Mouse (Mus musculus) kidney, embryonic 14.5 days (tissue): ENCODE measurements around the gene Slc39a7. TPM values are rescaled to one million over a fixed set of nuclear protein-coding genes. Genes with fewer than 3 reads are reported as not detected.
"Not testable (repeated sequence)": the region's sequence is repeated elsewhere in the genome, so short reads cannot be mapped to it uniquely, and the experiment has no call there.

Source experiments
- ATAC-seq: fragments of 200-750 bp; cut with Nextera tagmentation; 2 replicates; pipeline ENCODE4 v1.8.0; 2017; ENCODE audit warnings: moderate number of reproducible peaks, mild to moderate bottlenecking, moderate TSS enrichment, moderate library complexity; ENCODE audit not compliant: low FRiP score, low TSS enrichment
- H3K27ac ChIP-seq: fragments of 300-500 bp; sonication (generic); 2 replicates; pipeline ENCODE4 v1.5.1; 2014; ENCODE audit warnings: low read depth, mild to moderate bottlenecking, low read length, moderate library complexity, mixed read lengths
- H3K27me3 ChIP-seq: fragments of 300-500 bp; sonication (generic); 2 replicates; pipeline ENCODE4 v1.6.1; 2014; ENCODE audit warnings: mild to moderate bottlenecking, low read length; ENCODE audit not compliant: control insufficient read depth, insufficient read depth
- H3K36me3 ChIP-seq: fragments of 300-500 bp; sonication (generic); 2 replicates; pipeline ENCODE4 v1.6.1; 2014; ENCODE audit warnings: low read length, mixed read lengths; ENCODE audit not compliant: control insufficient read depth, insufficient read depth
- H3K4me1 ChIP-seq: fragments of 300-500 bp; sonication (generic); 2 replicates; pipeline ENCODE4 v1.6.1; 2014; ENCODE audit warnings: low read length, mixed read lengths; ENCODE audit not compliant: control insufficient read depth, insufficient read depth
- H3K4me2 ChIP-seq: fragments of 300-500 bp; sonication (generic); replicated peaks from 2 replicates; pipeline ENCODE4 v1.6.1; 2014; ENCODE audit warnings: low read depth, mild to moderate bottlenecking, low read length
- H3K4me3 ChIP-seq: fragments of 300-500 bp; sonication (generic); 2 replicates; pipeline ENCODE4 v1.5.1; 2014; ENCODE audit warnings: mild to moderate bottlenecking, low read length
- H3K9ac ChIP-seq: fragments of 300-500 bp; sonication (generic); 2 replicates; pipeline ENCODE4 v1.6.1; 2014; ENCODE audit warnings: low read depth, mild to moderate bottlenecking, low read length, moderate library complexity
- H3K9me3 ChIP-seq: fragments of 300-500 bp; sonication (generic); 2 replicates; pipeline ENCODE4 v1.6.1; 2016; ENCODE audit warnings: low read length; ENCODE audit not compliant: control insufficient read depth
- WGBS: fragments of 180-500 bp; shearing (Covaris S2); extraction: QIAGEN DNeasy Blood & Tissue Kit; methylation state at CpG from one replicate; pipeline ENCODE4 v1.1.7; 2014; 5-methylcytosine and 5-hydroxymethylcytosine counted together
- polyA plus RNA-seq: library from polyadenylated mRNA; unstranded; fragments of >200 nt; fragmentation: Nextera tagmentation; extraction: Ambion mirVana; gene quantifications from 2 replicates; pipeline ENCODE4 v1.2.1, GENCODE M21; 2014

The Slc39a7 gene
- polyA plus RNA-seq, 1 experiment from 2014 or later, result 86.0 TPM

DNA sequence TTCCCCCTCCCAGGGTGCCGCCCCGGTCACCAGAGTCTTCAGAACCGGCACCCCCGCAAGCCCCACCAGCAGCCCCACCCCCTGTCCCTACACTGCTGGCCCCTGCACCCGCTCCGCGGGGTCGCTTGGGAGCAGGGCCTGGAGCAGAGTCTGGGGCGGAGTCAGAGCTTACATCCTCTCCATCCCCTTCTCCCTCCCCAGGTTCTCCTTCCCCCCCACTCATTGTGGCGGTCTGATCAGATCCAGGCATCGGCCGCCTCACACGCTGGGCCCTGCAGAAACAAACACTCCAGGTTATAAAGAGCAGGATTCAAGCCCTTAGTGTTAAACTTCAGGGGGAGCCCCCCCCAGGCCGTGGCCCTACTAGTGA lies 9.1 kb downstream of the Slc39a7 start:
- WGBS, result 92% methylated on average over 14 of the region's 14 CpGs
- peaks cover 6% of the 10 kb centered on the region for H3K9me3 ChIP-seq
- no peaks in the 10 kb centered on the region for H3K27me3 ChIP-seq
- no peak overlapping the region for H3K4me3 ChIP-seq
- no peak overlapping the region for H3K9ac ChIP-seq
- peaks cover 24% of the 10 kb centered on the region for H3K4me1 ChIP-seq
- ATAC-seq, result no peak
- peaks cover 21% of the 10 kb centered on the region for H3K36me3 ChIP-seq
- no peak overlapping the region for H3K4me2 ChIP-seq
- H3K27ac ChIP-seq, result no peak overlapping the region

DNA sequence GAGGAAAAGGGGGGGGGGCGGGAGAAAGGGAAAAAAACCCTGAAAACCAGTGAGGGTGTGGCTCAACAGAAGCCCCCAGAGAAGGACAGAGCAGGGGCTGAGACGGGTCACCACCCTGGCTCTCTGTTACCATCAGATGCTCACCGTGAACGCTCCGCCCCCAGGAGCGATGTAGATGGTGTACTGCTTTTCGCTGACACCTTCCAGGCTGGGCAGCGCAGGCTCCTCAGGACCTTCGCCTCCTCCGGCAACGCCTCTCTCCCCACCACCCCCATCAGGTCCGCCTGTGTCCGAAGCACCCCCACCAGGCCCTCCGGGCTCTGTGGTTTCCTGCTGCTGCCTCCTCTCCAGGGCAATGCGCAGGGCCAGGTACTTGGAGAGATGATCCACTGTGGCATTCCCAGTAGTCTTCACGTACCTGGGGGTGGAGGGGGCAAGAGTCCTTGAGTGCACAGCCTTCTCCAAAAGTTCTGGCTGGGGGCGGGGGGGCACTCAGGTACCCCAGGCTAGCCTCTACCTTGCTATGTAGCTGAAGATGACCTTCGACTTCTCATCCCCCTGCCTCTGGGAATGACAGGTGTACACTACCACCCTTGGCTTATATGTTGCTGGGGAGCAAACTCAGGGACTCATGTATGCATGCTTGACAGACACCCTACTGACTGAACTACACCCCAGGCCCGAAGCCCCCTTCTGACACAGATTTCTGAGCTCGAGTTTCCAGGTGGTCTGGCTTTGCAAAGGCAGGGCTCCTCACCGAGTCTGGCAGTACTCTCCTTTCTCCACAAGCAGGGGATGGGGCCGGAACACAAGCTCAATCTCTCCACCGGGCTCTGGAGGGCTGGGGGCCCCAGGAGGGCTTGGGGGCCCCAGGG lies 9.7 kb downstream of the Slc39a7 start:
- WGBS, result 96% methylated on average over 23 of the region's 23 CpGs
- Histone ChIP-seq H3K36me3 (peaks cover 21% of the 10 kb centered on the region), H3K27me3 (no peaks in the 10 kb centered on the region), H3K4me3 (no peak overlapping the region), H3K9me3 (peaks cover 6% of the 10 kb centered on the region), H3K4me2 (no peak overlapping the region), H3K4me1 (peaks cover 17% of the 10 kb centered on the region; the same call in 1 of the 2 replicates), H3K9ac (no peak overlapping the region), H3K27ac (no peak overlapping the region)
- no peak for ATAC-seq

DNA sequence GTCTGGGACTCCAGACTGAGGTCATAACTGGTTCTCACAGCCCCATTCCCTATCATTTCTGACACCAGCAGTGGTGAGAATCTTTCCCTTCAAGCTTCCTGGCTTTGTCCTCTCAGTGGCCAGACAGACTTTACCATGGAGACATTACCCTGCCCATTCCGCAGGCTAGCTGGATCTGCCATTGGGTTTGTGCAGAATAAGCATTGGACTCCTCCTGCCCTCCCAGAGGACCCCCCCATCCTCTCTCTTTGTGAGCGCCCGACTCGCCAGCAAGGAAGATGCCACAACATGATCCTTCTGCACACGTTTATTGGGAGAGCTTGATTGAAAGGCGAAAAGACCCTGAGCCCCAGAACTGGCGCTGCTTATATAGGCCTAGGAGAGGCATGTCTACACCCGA lies 18.0 kb downstream of the Slc39a7 start:
- no peaks in the 10 kb centered on the region for H3K27me3 ChIP-seq
- no peak overlapping the region for H3K9ac ChIP-seq
- H3K4me1 ChIP-seq, result no peaks in the 10 kb centered on the region
- no peak for ATAC-seq
- H3K4me3 ChIP-seq, result no peak overlapping the region
- H3K36me3 ChIP-seq, result no peaks in the 10 kb centered on the region
- peaks cover 3% of the 10 kb centered on the region; the same call in 1 of the 2 replicates for H3K9me3 ChIP-seq
- no peak overlapping the region for H3K27ac ChIP-seq
- 95% methylated on average over 8 of the region's 8 CpGs for WGBS
- H3K4me2 ChIP-seq, result no peak overlapping the region

DNA sequence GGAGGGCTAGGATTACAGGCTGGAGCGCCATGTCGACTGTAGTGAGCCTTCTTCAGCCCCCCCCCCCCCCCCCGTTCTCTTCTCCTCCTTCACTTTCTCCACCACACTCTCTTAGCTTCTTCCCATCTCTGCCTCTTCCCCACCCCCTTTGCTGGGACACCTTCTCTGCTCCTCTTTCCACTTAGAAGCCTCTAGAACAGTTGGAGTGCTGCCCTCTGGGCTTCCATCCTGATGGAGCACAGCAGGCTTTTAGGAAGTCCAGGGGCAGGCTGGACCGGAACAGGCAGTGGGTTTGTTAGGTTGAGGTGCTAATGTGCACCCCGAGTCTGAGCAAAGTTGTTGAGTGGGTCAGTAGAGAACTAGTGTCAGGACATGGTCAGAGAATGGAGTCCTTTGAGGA lies 21.3 kb downstream of the Slc39a7 start:
- Histone ChIP-seq H3K9me3 (peaks cover 3% of the 10 kb centered on the region; the same call in 1 of the 2 replicates), H3K27ac (no peak overlapping the region), H3K9ac (no peak overlapping the region), H3K4me3 (no peak overlapping the region), H3K4me2 (no peak overlapping the region), H3K27me3 (no peaks in the 10 kb centered on the region), H3K36me3 (no peaks in the 10 kb centered on the region), H3K4me1 (no peaks in the 10 kb centered on the region)
- 79% methylated on average over 5 of the region's 5 CpGs for WGBS
- ATAC-seq, result no peak

DNA sequence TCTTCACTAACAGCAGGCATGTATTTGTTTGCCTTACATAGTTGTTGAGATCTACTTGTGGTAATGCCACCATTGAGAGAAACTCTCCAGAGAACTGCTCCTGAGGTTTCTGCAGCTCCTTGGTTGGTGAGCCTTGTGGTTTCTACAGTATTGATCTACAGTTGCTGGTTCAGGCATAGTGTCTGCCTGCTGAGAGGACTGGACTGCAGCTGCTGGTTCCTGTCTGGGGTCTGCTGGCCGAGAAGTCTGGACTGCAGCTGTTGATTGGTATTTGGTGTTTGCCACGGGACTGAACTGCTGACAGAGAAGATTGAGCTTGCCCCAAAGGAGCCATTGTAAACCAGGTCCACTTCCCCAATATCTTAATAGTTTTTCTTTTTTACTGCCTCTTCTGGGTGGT lies 24.9 kb downstream of the Slc39a7 start:
- H3K9me3 ChIP-seq, result no peaks in the 10 kb centered on the region
- H3K27ac ChIP-seq, result no peak overlapping the region
- H3K4me3 ChIP-seq, result no peak overlapping the region
- no peak overlapping the region for H3K9ac ChIP-seq
- peaks cover 6% of the 10 kb centered on the region; the same call in 1 of the 2 replicates for H3K27me3 ChIP-seq
- H3K36me3 ChIP-seq, result no peaks in the 10 kb centered on the region
- no peak overlapping the region for H3K4me2 ChIP-seq
- no peaks in the 10 kb centered on the region for H3K4me1 ChIP-seq
- 52% methylated on average over 2 of the region's 2 CpGs for WGBS
- ATAC-seq, result no peak

- H3K4me1 ChIP-seq, result no peaks in the 10 kb centered on the region
- no peak overlapping the region for H3K4me2 ChIP-seq
- H3K9me3 ChIP-seq, result no peaks in the 10 kb centered on the region
- no peak for ATAC-seq
- no peak overlapping the region for H3K4me3 ChIP-seq
- 6% methylated on average over 5 of the region's 5 CpGs for whole genome bisulfite sequencing
- peaks cover 19% of the 10 kb centered on the region for H3K27me3 ChIP-seq
- no peak overlapping the region for H3K27ac ChIP-seq
- H3K36me3 ChIP-seq, result no peaks in the 10 kb centered on the region
- H3K9ac ChIP-seq, result no peak overlapping the region
Measured at GRCm38 (mm10) chr17:34003426-34003825, 28.1 kb downstream of the Slc39a7 start.

DNA sequence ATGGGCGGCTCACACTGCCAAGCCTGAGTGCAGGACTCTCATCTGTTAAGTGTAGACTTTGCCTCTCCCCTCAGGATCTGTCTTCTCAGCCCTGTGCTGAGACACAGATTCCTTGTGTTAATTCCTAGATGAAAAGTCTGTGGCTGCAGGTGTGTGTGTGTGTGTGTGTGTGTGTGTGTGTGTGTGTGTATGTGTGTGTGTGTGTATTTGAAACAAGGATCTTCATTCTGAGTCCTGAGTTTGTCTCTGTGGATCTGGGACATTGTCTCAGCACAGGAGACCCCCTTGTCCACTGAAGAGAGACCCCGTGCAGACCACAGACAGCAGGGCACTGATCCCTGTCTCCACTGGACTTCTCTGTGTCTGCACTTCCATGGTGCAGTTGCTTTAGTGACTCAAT lies 30.7 kb downstream of the Slc39a7 start:
- H3K27ac ChIP-seq, ATAC-seq, H3K4me1 ChIP-seq, H3K36me3 ChIP-seq, H3K4me3 ChIP-seq, H3K9ac ChIP-seq, H3K4me2 ChIP-seq, H3K9me3 ChIP-seq: not testable (repeated sequence)
- peaks cover 19% of the 10 kb centered on the region for H3K27me3 ChIP-seq
- WGBS, result 43% methylated on average over 2 of the region's 2 CpGs

- ATAC-seq, result peak; percentile 80
- Histone ChIP-seq H3K9me3 (no peaks in the 10 kb centered on the region), H3K27ac (no peak within 1 kb of the TSS), H3K27me3 (peaks cover 19% of the 10 kb centered on the region), H3K4me2 (peak within 1 kb of the TSS; percentile 98), H3K4me1 (no peaks in the 10 kb centered on the region), H3K9ac (peak within 1 kb of the TSS; percentile 50; the same call in 1 of the 2 replicates), H3K36me3 (no peaks in the 10 kb centered on the region), H3K4me3 (peak within 1 kb of the TSS; percentile 52)
- under 1% methylated on average over 28 of the region's 30 CpGs for WGBS
Measured at GRCm38 (mm10) chr17:34000150-34000537, 31.3 kb downstream of the Slc39a7 start, which contains the start of gene H2-K1. TSS of gene H2-K1 (minus strand) at chr17:34000347.

DNA sequence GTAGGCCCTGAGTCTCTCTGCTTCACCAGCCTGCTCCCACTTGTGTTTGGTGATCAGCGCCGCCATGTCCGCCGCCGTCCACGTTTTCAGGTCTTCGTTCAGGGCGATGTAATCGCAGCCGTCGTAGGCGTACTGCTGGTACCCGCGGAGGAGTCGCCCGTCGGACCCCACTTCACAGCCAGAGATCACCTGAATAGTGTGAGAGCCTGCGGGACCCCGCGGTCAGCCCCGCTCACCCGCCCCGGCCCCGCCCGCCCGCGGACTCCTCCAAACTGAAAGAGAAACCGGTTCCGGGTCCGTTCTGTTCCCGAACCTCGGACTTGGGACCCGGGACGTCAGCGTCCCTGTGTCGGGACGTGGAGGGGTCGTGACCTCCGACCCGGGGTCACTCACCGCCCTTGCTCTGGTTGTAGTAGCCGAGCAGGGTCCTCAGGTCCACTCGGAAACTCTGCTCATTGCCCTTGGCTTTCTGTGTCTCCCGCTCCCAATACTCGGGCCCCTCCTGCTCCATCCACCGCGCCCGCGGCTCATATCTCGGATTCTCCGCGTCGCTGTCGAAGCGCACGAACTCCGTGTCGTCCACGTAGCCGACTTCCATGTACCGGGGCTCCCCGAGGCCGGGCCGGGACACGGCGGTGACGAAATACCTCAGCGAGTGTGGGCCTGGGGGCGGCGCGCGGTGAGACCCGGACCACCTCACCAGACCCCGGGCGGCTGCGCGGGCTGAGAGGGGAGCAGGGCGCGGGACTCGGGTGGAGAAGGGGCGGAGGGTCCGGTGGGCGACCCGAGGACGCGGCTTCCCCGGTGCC lies 31.9 kb downstream of the Slc39a7 start:
- ATAC-seq, result peak; percentile 37
- no peaks in the 10 kb centered on the region for H3K4me1 ChIP-seq
- peak overlapping the region; percentile 50; the same call in 1 of the 2 replicates for H3K9ac ChIP-seq
- no peaks in the 10 kb centered on the region for H3K36me3 ChIP-seq
- 2% methylated on average over 87 of the region's 87 CpGs for WGBS
- H3K27ac ChIP-seq, result no peak overlapping the region
- H3K27me3 ChIP-seq, result peaks cover 19% of the 10 kb centered on the region
- no peaks in the 10 kb centered on the region for H3K9me3 ChIP-seq
- peak overlapping the region; percentile 98 for H3K4me2 ChIP-seq
- peak overlapping the region; percentile 52 for H3K4me3 ChIP-seq
